Mouse (Mus musculus): ENCODE measurements at regions not wholly inside any gene's neighbourhood (a gene's known extent, or its start where the extent isn't known, plus 50 kb on each side); places are given as distances from the start of the nearest gene placed in this dataset.

DNA sequence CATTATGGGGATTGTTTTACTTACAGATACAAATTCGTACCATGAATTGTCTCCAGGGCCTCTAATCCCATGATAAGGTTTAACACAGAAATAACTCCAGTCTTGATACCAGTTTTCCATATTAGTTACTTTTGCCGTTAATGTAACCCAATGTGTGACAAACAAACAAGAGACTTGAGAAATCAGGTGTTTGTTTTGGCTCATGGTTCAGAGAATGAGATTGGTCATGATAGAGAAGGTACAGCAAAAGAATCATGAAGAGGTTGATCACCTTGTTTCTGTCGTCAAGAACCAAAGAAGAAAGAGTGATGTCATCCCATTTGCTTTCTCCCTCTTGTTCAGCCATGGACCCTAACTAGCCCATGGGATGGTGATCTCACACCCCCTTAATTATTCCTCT lies 107.5 kb downstream of the Olig3 start:
- no peak for TF ChIP-seq EP300 (optimal IDR thresholded peaks at IDR 0.05)
- no peak for TF ChIP-seq CTCF (IDR thresholded peaks at IDR 0.05; ENCODE audit: low read depth)
